Comparison of ENCODE assay signal across 7 mouse cellular contexts in genomic region chr15:7931605-7932008, GRCm38 (mm10).
DNase-seq lines count a peak whose midpoint lies in the region; ATAC-seq lines count a peak whose summit lies in the region.

No protein-coding gene starts in this region.

- H3K9ac ChIP-seq in liver, embryonic 16.5 days (ENCODE audit: low read depth, low read length): no peak overlapping the region

- no peak overlapping the region for H3K4me2 ChIP-seq in liver, embryonic 16.5 days (ENCODE audit: low read depth, low read length)

- peak; percentile 85 for ATAC-seq in liver, embryonic 16.5 days (ENCODE audit: low read depth)

- H3K4me1 ChIP-seq in liver, embryonic 16.5 days (ENCODE audit: control insufficient read depth, low read depth, low read length): no peaks in the 10 kb centered on the region
- 0 out of 2 replicates have a peak, but pooled peaks cover 2% of the 10 kb centered on the region for H3K4me1 ChIP-seq in midbrain, embryonic 10.5 days

- H3K27me3 ChIP-seq in liver, embryonic 16.5 days (ENCODE audit: control insufficient read depth, insufficient read depth, low read depth, low read length): no peaks in the 10 kb centered on the region
- no peaks in the 10 kb centered on the region for H3K27me3 ChIP-seq in midbrain, embryonic 10.5 days (ENCODE audit: low read depth, poor library complexity, severe bottlenecking)

- H3K36me3 ChIP-seq in liver, embryonic 16.5 days (ENCODE audit: control insufficient read depth, insufficient read depth): no peaks in the 10 kb centered on the region
- no peaks in the 10 kb centered on the region for H3K36me3 ChIP-seq in midbrain, embryonic 10.5 days

- no peak overlapping the region for H3K4me3 ChIP-seq in liver, embryonic 16.5 days (ENCODE audit: low read depth, low read length)
- no peak overlapping the region for H3K4me3 ChIP-seq in midbrain, embryonic 10.5 days

- WGBS in liver, embryonic 16.5 days (ENCODE audit: insufficient replicate concordance): 64% methylated on average over 8 of the region's 8 CpGs
- 94% methylated on average over 8 of the region's 8 CpGs for WGBS in midbrain, embryonic 10.5 days

- H3K9me3 ChIP-seq in liver, embryonic 16.5 days (replicated peaks; ENCODE audit: control insufficient read depth, low read length): no peaks in the 10 kb centered on the region
- H3K9me3 ChIP-seq in midbrain, embryonic 10.5 days (replicated peaks): no peaks in the 10 kb centered on the region

- intact Hi-C loops in heart, postnatal 36 days (cut with DNase I): no loop called here

- peak; percentile 93 for DNase-seq in Muller cell, postnatal 12 days (ENCODE audit: inconsistent ontology term)
- peak; percentile 77 for DNase-seq in adrenal gland, postnatal 10 days
- peak; percentile 55 to 65 for DNase-seq in heart, postnatal 36 days
- peak; percentile 32 for DNase-seq in urinary bladder, adult 2 months (ENCODE audit: low spot score)
- no peak for DNase-seq in cerebellum, postnatal 10 days
- DNase-seq in midbrain, embryonic 10.5 days (ENCODE audit: low spot score): no peak

- H3K27ac ChIP-seq in liver, embryonic 16.5 days (ENCODE audit: low read length): no peak overlapping the region
- no peak overlapping the region for H3K27ac ChIP-seq in midbrain, embryonic 10.5 days (replicated peaks)

Comparison
In these comparisons a context has a peak if more than half of its experiments do, and no peak if none do; other contexts are left out.
1. DNase-seq: peak in Muller cell, postnatal 12 days (single experiment), adrenal gland, postnatal 10 days (single experiment), heart, postnatal 36 days (2 of 2) and urinary bladder, adult 2 months (single experiment); none in cerebellum, postnatal 10 days (0 of 2) and midbrain, embryonic 10.5 days (single experiment).